17 mouse cellular contexts compared by ENCODE assay signal in genomic region chr13:71065568-71065967, GRCm38 (mm10).
"Had no signal": no experiment of that assay in that cellular context is flagged by ENCODE, and none has a peak within 500 bp of the region (broad histone marks: within the 10 kb centered on the region; RNA-seq: fewer than 3 reads in every experiment).

No protein-coding gene starts in this region.

- H3K36me3 ChIP-seq: limb, embryonic 15.5 days; liver, embryonic 13.5 days; lung, embryonic 15.5 days; neural tube, embryonic 13.5 days had no signal

- H3K9me3 ChIP-seq: limb, embryonic 15.5 days; liver, embryonic 13.5 days; lung, embryonic 15.5 days; neural tube, embryonic 13.5 days had no signal

- H3K4me2 ChIP-seq: limb, embryonic 15.5 days; liver, embryonic 13.5 days; lung, embryonic 15.5 days; midbrain, embryonic 11.5 days; neural tube, embryonic 13.5 days had no signal

- H3K9ac ChIP-seq: limb, embryonic 15.5 days; liver, embryonic 13.5 days; liver, postnatal 0 days; lung, embryonic 15.5 days; neural tube, embryonic 13.5 days had no signal

- H3K4me3 ChIP-seq: limb, embryonic 15.5 days; liver, embryonic 13.5 days; lung, embryonic 15.5 days; megakaryocyte, embryonic 14.5 days; neural tube, embryonic 13.5 days had no signal

- H3K27me3 ChIP-seq: limb, embryonic 15.5 days; liver, embryonic 13.5 days; lung, embryonic 15.5 days; megakaryocyte, embryonic 14.5 days; neural tube, embryonic 13.5 days had no signal

- DNase-seq: kidney, adult 11 months; kidney, adult 9 months; kidney, postnatal 36 days; liver, embryonic 13.5 days; liver, postnatal 0 days; lung, postnatal 14 days; retina, postnatal 1 day; right cerebral cortex, postnatal 25 days; thymus, adult 18-20 months; thymus, postnatal 14 days had no signal

- ATAC-seq: liver, postnatal 0 days had no signal

- H3K27ac ChIP-seq: kidney, postnatal 0 days; limb, embryonic 15.5 days; liver, embryonic 13.5 days; lung, embryonic 15.5 days; macrophage; neural tube, embryonic 13.5 days had no signal

- H3K4me1 ChIP-seq: limb, embryonic 15.5 days; liver, embryonic 13.5 days; lung, embryonic 15.5 days; megakaryocyte, embryonic 14.5 days had no signal
